Mouse (Mus musculus): ENCODE data around the gene Borcs8. TPM values are rescaled to one million over a fixed set of nuclear protein-coding genes. Genes with fewer than 3 reads are reported as not detected.

Gene Borcs8
- polyA plus RNA-seq, 1 experiment from 2014 or later = 49.0 TPM

Other genes with a start within 250 kb of the Borcs8 start
- 4.2 and 4.3 TPM in 2 replicates for gene Tssk6, start 237.3 kb upstream of the Borcs8 start, polyA plus RNA-seq (2014; fragmentation: Nextera tagmentation; extraction: Ambion mirVana)
- gene Ndufa13, start 236.9 kb upstream of the Borcs8 start, polyA plus RNA-seq (2014; fragmentation: Nextera tagmentation; extraction: Ambion mirVana) = 169 and 174 TPM in 2 replicates
- 4.6 and 6.1 TPM in 2 replicates for gene Yjefn3, start 236.8 kb upstream of the Borcs8 start, polyA plus RNA-seq (2014; fragmentation: Nextera tagmentation; extraction: Ambion mirVana)
- gene Gatad2a, start 143.1 kb upstream of the Borcs8 start, polyA plus RNA-seq (2014; fragmentation: Nextera tagmentation; extraction: Ambion mirVana) = 48.8 and 62.0 TPM in 2 replicates
- 51.1 and 52.1 TPM in 2 replicates for gene Mau2, start 96.8 kb upstream of the Borcs8 start, polyA plus RNA-seq (2014; fragmentation: Nextera tagmentation; extraction: Ambion mirVana)
- gene Sugp1, start 96.7 kb upstream of the Borcs8 start, polyA plus RNA-seq (2014; fragmentation: Nextera tagmentation; extraction: Ambion mirVana) = 34.5 and 35.4 TPM in 2 replicates
- 0.86 and 1.4 TPM in 2 replicates for gene Tm6sf2, start 66.6 kb upstream of the Borcs8 start, polyA plus RNA-seq (2014; fragmentation: Nextera tagmentation; extraction: Ambion mirVana)
- gene Hapln4, start 56.0 kb upstream of the Borcs8 start, polyA plus RNA-seq (2014; fragmentation: Nextera tagmentation; extraction: Ambion mirVana) = 0.22 TPM in 1 of 2 replicates, not detected in the other
- gene Ncan, start 18.6 kb upstream of the Borcs8 start, polyA plus RNA-seq (2014; fragmentation: Nextera tagmentation; extraction: Ambion mirVana) = 71.3 and 74.5 TPM in 2 replicates
- 16.7 and 19.2 TPM in 2 replicates for gene Nr2c2ap, start 8.2 kb upstream of the Borcs8 start, polyA plus RNA-seq (2014; fragmentation: Nextera tagmentation; extraction: Ambion mirVana)
- gene Rfxank, start 345 bp upstream of the Borcs8 start, polyA plus RNA-seq (2014; fragmentation: Nextera tagmentation; extraction: Ambion mirVana) = 10.9 and 14.6 TPM in 2 replicates
- gene Mef2b, start 212 bp downstream of the Borcs8 start, polyA plus RNA-seq (2014; fragmentation: Nextera tagmentation; extraction: Ambion mirVana) = 0.28 and 0.32 TPM in 2 replicates
- gene Tmem161a, start 32.9 kb downstream of the Borcs8 start, polyA plus RNA-seq (2014; fragmentation: Nextera tagmentation; extraction: Ambion mirVana) = 22.3 and 24.3 TPM in 2 replicates
- gene Slc25a42, start 72.8 kb downstream of the Borcs8 start, polyA plus RNA-seq (2014; fragmentation: Nextera tagmentation; extraction: Ambion mirVana) = 1.5 and 2.0 TPM in 2 replicates
- 46.5 and 46.8 TPM in 2 replicates for gene Sugp2, start 94.7 kb downstream of the Borcs8 start, polyA plus RNA-seq (2014; fragmentation: Nextera tagmentation; extraction: Ambion mirVana)
- gene Armc6, start 95.0 kb downstream of the Borcs8 start, polyA plus RNA-seq (2014; fragmentation: Nextera tagmentation; extraction: Ambion mirVana) = 34.0 and 37.5 TPM in 2 replicates
- gene Homer3, start 143.3 kb downstream of the Borcs8 start, polyA plus RNA-seq (2014; fragmentation: Nextera tagmentation; extraction: Ambion mirVana) = 50.4 and 51.6 TPM in 2 replicates
- gene Ddx49, start 163.0 kb downstream of the Borcs8 start, polyA plus RNA-seq (2014; fragmentation: Nextera tagmentation; extraction: Ambion mirVana) = 43.3 and 50.1 TPM in 2 replicates
- gene Cope, start 163.0 kb downstream of the Borcs8 start, polyA plus RNA-seq (2014; fragmentation: Nextera tagmentation; extraction: Ambion mirVana) = 268 and 278 TPM in 2 replicates
- 5.7 and 6.2 TPM in 2 replicates for gene Cers1, start 176.3 kb downstream of the Borcs8 start, polyA plus RNA-seq (2014; fragmentation: Nextera tagmentation; extraction: Ambion mirVana)
- 1.3 TPM in 2 replicates for gene Gdf1, start 190.3 kb downstream of the Borcs8 start, polyA plus RNA-seq (2014; fragmentation: Nextera tagmentation; extraction: Ambion mirVana)
- 21.4 TPM in 2 replicates for gene Upf1, start 213.8 kb downstream of the Borcs8 start, polyA plus RNA-seq (2014; fragmentation: Nextera tagmentation; extraction: Ambion mirVana)
- 0.08 and 0.11 TPM in 2 replicates for gene Comp, start 234.1 kb downstream of the Borcs8 start, polyA plus RNA-seq (2014; fragmentation: Nextera tagmentation; extraction: Ambion mirVana)

All from hindbrain, embryonic 11.5 days (tissue).